Mouse (Mus musculus) heart, adult 2 months (tissue): ENCODE results near the gene Vgf. TPM values are rescaled to one million over a fixed set of nuclear protein-coding genes. Genes with fewer than 3 reads are reported as not detected.

Experiments
- DNase-seq, 2 experiments: peaks; one replicate each; pipeline ENCODE4 v3.0.0; 2021
- H3K27ac ChIP-seq: fragments of 200-600 bp; 2 replicates; pipeline ENCODE4 v1.8.1; 2022
- H3K27me3 ChIP-seq: fragments of 200-500 bp; 2 replicates; pipeline ENCODE4 v1.6.1; 2012; ENCODE audit warnings: mild to moderate bottlenecking, low read length, inconsistent platforms, mixed read lengths; ENCODE audit not compliant: control insufficient read depth, insufficient read depth
- H3K36me3 ChIP-seq: fragments of 200-500 bp; 2 replicates; pipeline ENCODE4 v1.6.1; 2012; ENCODE audit warnings: low read length, inconsistent platforms; ENCODE audit not compliant: control insufficient read depth, insufficient read depth
- H3K4me1 ChIP-seq: fragments of 200-500 bp; 2 replicates; pipeline ENCODE4 v1.6.1; 2011; ENCODE audit warnings: low read length; ENCODE audit not compliant: control insufficient read depth, insufficient read depth
- H3K4me3 ChIP-seq: fragments of 200-600 bp; 2 replicates; pipeline ENCODE4 v1.8.1; 2022
- H3K79me2 ChIP-seq: fragments of 200-500 bp; replicated peaks from 2 replicates; pipeline ENCODE4 v1.6.1; 2012; ENCODE audit warnings: mild to moderate bottlenecking, inconsistent platforms, low read length, moderate library complexity, mixed read lengths; ENCODE audit not compliant: control insufficient read depth, insufficient read depth
- H3K9ac ChIP-seq: fragments of 200-500 bp; 2 replicates; pipeline ENCODE4 v1.6.1; 2012; ENCODE audit warnings: low read depth, mild to moderate bottlenecking, control low read depth, inconsistent platforms, low read length, mixed read lengths
- CTCF ChIP-seq: fragments of 200-600 bp; IDR thresholded peaks from 2 replicates; pipeline ENCODE4 v1.8.1; 2022; ENCODE audit warnings: antibody characterized with exemption, mild to moderate bottlenecking, moderate library complexity
- EP300 ChIP-seq: fragments of 200-500 bp; IDR thresholded peaks from 2 replicates; pipeline ENCODE4 v1.6.1; 2011; ENCODE audit warnings: low read depth, low read length, control low read depth; ENCODE audit not compliant: insufficient read depth
- POLR2A ChIP-seq: fragments of 200-500 bp; IDR thresholded peaks from 2 replicates; pipeline ENCODE4 v1.6.1; 2011; ENCODE audit warnings: mild to moderate bottlenecking, low read depth, low read length, control low read depth; ENCODE audit not compliant: insufficient read depth
- WGBS: fragments of 180-500 bp; shearing (Covaris S2); methylation state at CpG from one replicate; pipeline ENCODE4 v1.1.7; 2018; 5-methylcytosine and 5-hydroxymethylcytosine counted together
- intact Hi-C: fragments of 180-260 bp; cut with DNase I; formaldehyde crosslinking; loops from one replicate; pipeline ENCODE4 v1.15.1; 2025
- polyA plus RNA-seq: library from polyadenylated mRNA; depleted of rRNA; stranded (reverse); fragments of >200 nt; gene quantifications from 2 replicates; pipeline ENCODE4 v1.2.3, GENCODE M21; 2012
- total RNA-seq, 2 experiments: library from RNA; stranded (reverse); gene quantifications; 2 replicates each; pipeline ENCODE4 v1.2.3; 2021

Vgf gene
- total and polyA plus RNA-seq, 3 experiments, result 0.06 TPM; not detected in 2

DNA sequence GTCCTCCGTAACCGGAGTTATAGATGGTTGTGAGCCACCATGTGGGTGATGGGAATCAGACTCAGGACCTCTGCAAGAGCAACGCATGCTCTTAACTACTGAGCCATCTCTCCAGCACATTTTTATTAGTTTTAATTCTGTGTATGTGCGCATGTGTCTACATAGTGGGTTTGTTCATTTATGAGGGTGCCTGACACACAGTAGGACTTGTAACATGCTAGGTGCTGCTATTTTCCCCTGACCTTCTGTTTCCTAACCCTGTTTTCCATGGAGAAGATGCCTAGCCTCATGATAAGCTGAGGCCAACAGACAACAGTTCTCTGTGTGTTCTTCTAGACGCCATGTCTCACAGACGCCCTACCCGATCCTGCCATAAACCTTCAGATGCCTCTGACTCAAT is 17.8 kb downstream of the Vgf start:
- no peaks in the 10 kb centered on the region for H3K36me3 ChIP-seq
- H3K27ac ChIP-seq, result no peak overlapping the region
- peaks cover 3% of the 10 kb centered on the region for H3K4me1 ChIP-seq
- 94% methylated on average over 7 of the region's 7 CpGs for WGBS
- DNase-seq, result no peak
- intact Hi-C loops, result no loop called here
- no peaks in the 10 kb centered on the region for H3K79me2 ChIP-seq
- no peak for TF ChIP-seq POLR2A
- TF ChIP-seq CTCF, result no peak
- no peak for TF ChIP-seq EP300
- H3K27me3 ChIP-seq, result no peaks in the 10 kb centered on the region
- no peak overlapping the region for H3K9ac ChIP-seq
- no peak overlapping the region for H3K4me3 ChIP-seq

DNA sequence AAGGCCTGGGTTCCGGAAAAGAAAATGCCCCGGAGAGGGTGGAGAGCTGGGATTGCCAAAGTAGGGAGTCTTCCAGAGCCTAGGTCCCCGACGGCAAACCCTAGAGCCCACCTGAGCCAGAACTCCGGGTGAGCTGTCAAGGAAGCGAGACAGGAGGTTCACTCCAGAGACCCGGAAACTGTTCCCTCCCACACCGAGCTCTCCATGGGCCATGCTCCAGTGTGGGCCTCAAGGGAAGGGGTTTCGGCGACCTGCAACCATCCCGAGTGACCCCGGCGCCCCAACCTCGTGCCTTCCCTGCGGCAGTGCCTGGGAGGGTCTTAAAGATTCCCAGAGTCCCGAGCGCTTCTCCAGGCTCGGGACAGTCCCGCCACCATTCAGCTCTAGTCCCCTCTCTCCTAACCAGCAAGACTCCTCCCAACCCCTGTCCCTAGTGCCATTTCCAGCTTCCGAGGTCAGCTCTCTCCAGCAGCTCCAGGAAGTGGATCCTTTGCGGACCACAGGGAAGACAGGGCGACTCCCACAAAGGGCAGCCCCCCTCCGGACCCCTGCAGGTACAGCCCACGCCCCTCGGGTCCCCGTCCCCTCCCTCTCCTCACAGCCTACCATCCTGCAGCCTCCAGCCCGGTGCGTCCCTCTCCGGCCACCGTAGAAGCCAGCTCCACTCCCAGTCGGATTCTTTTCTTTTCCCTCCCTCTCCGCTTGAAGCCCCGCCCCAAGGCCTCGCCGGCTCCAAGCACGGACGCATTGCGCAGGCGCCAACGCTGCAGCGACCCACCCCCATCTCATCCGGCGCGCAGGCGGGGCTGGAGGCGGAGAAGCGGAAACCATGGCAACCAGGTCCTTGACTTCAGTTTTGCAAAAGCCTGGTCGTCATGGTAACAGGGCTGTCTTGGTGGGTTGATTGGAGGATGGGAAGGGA is 19.5 kb downstream of the Vgf start, which contains the start of gene Ap1s1:
Gene Ap1s1 (minus strand): TSS at position 734 of the 922 bp plus-strand sequence.
- peak within 1 kb of the TSS; percentile 81 for H3K4me3 ChIP-seq
- no peaks in the 10 kb centered on the region for H3K79me2 ChIP-seq
- peak within 1 kb of the TSS; percentile 69 for H3K27ac ChIP-seq
- WGBS, result under 1% methylated on average over 48 of the region's 48 CpGs
- peaks cover 3% of the 10 kb centered on the region for H3K4me1 ChIP-seq
- intact Hi-C loops, result loop anchor here (1.0 to 2.0 kb wide), 2 partner anchors 13 to 26 kb away; no protein-coding TSS in a partner anchor
- TF ChIP-seq EP300 (no peak), CTCF (no peak), POLR2A (peak; percentile 68)
- no peaks in the 10 kb centered on the region for H3K36me3 ChIP-seq
- no peaks in the 10 kb centered on the region for H3K27me3 ChIP-seq
- H3K9ac ChIP-seq, result peak within 1 kb of the TSS; percentile 73
- peak; percentile 96 for DNase-seq

DNA sequence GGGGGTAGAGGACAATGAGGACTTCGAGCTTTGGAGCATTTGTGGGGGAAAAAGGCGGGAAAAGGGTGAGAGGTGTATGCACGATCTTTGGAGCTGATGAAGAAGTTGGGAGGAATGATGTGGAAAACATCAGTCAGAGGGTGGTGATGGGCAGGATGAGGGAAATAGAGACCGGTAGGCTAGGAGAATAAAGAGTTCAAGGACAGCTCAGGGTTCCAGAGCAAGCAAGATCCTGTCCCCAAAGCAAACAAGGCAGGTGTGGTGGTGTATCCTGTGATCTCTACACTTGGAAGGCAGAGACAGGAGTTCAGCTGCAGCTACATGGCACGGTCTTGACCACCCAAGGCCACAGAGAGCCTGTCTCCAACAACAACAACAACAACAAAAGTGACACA is 20.1 kb downstream of the Vgf start:
- Histone ChIP-seq H3K4me1 (peaks cover 3% of the 10 kb centered on the region), H3K27ac (no peak overlapping the region), H3K79me2 (no peaks in the 10 kb centered on the region), H3K36me3 (no peaks in the 10 kb centered on the region), H3K9ac (no peak overlapping the region), H3K27me3 (no peaks in the 10 kb centered on the region), H3K4me3 (peak overlapping the region; percentile 81)
- intact Hi-C loops, result loop anchor here (1.0 to 2.0 kb wide), 2 partner anchors 14 to 25 kb away; no protein-coding TSS in a partner anchor
- no peak for TF ChIP-seq EP300
- no peak for TF ChIP-seq CTCF
- no peak for TF ChIP-seq POLR2A
- 24% methylated on average over 5 of the region's 5 CpGs for WGBS
- no peak for DNase-seq

DNA sequence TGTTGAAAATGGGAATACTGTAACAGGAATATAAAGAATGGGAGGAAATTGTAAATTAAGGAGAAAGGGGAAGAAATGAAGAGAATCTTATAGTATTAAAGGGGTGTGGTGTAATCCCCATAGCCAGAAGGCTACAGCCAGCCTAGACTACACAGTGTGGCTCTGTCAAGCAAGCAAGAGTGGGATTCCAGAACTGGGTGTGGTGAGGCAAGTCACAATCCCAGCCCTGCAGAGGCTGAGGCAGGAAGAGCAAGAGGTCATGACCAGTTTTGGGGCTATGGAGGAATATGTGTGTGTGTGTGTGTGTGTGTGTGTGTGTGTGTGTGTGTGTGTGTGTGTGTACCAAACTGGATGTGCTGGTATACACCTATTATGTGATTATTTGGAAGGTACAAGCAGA is 20.8 kb downstream of the Vgf start:
- H3K4me1 ChIP-seq, result peaks cover 3% of the 10 kb centered on the region
- no peak for DNase-seq
- H3K9ac ChIP-seq, result no peak overlapping the region
- no peaks in the 10 kb centered on the region for H3K79me2 ChIP-seq
- intact Hi-C loops, result loop anchor here (1.0 to 2.0 kb wide), 2 partner anchors 14 to 24 kb away; no protein-coding TSS in a partner anchor
- TF ChIP-seq CTCF, result no peak
- TF ChIP-seq EP300, result peak; percentile 44; the same call in 1 of the 2 replicates
- TF ChIP-seq POLR2A, result no peak
- H3K36me3 ChIP-seq, result no peaks in the 10 kb centered on the region
- no peak overlapping the region for H3K27ac ChIP-seq
- no peak overlapping the region for H3K4me3 ChIP-seq
- no peaks in the 10 kb centered on the region for H3K27me3 ChIP-seq

DNA sequence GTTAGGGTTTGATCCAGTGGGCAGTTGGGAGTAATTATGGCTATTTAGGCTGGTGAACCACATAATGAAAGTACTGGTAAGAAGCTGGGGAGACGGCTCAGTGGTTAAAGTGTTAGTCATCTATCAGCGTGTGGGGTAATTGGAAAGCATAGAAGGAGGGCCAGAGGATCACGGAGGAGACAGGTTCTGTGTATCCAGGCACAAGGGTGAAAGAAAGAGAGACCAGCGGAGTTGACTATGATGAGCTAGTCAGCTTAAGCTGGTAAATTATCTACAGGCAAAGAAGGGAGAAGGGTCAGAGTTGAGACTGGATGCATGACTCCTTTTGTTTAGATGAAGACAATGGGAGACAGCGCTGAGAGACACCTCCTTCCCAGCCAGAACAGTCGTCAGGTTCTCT is 24.9 kb downstream of the Vgf start:
- Histone ChIP-seq H3K36me3 (no peaks in the 10 kb centered on the region), H3K79me2 (no peaks in the 10 kb centered on the region), H3K27me3 (no peaks in the 10 kb centered on the region), H3K9ac (no peak overlapping the region), H3K4me1 (peaks cover 2% of the 10 kb centered on the region), H3K4me3 (no peak overlapping the region), H3K27ac (no peak overlapping the region)
- intact Hi-C loops, result no loop called here
- 63% methylated on average over 6 of the region's 6 CpGs for WGBS
- DNase-seq, result no peak
- no peak for TF ChIP-seq EP300
- no peak for TF ChIP-seq POLR2A
- TF ChIP-seq CTCF, result no peak

DNA sequence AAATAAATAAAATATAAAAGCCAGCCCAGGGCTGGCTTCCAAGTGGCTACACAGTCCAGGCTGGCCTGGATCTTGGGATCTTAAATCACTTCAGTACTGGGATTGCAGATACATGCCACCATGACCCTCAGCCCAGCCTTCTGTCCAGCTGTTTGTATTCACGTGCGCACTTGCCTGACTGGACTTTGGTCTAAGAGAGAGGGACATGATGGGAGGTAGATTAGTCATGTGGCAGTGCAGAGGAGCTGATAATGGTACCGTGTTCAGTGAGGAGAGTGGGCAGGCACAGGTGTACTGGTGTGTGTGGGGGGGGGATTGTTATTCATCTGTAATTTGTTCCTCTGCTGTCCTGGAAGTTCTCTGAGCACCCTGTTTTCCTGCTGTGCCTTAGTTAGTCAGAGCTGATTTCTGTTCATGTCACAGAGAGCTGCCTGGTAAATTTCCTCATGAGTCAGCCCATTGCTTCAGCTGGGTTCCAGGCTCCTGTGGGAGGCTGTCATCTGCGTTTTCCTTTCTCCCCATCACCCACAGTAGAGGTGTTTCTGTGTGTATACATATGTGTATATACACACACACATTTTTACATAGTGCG is 25.8 kb downstream of the Vgf start:
- H3K4me3 ChIP-seq, result no peak overlapping the region
- H3K4me1 ChIP-seq, result no peaks in the 10 kb centered on the region
- no peak overlapping the region for H3K27ac ChIP-seq
- no peaks in the 10 kb centered on the region for H3K27me3 ChIP-seq
- WGBS, result 78% methylated on average over 5 of the region's 5 CpGs
- DNase-seq, result no peak
- intact Hi-C loops, result no loop called here
- H3K9ac ChIP-seq, result no peak overlapping the region
- H3K36me3 ChIP-seq, result no peaks in the 10 kb centered on the region
- H3K79me2 ChIP-seq, result no peaks in the 10 kb centered on the region
- no peak for TF ChIP-seq EP300
- TF ChIP-seq POLR2A, result no peak
- TF ChIP-seq CTCF, result no peak
